Mouse (Mus musculus) kidney, adult 18-20 months (tissue): Measurements from ENCODE around the gene Ptprg.

Experiments used
- DNase-seq: peaks from one replicate; pipeline ENCODE4 v3.0.0; 2021

Gene Ptprg

DNA sequence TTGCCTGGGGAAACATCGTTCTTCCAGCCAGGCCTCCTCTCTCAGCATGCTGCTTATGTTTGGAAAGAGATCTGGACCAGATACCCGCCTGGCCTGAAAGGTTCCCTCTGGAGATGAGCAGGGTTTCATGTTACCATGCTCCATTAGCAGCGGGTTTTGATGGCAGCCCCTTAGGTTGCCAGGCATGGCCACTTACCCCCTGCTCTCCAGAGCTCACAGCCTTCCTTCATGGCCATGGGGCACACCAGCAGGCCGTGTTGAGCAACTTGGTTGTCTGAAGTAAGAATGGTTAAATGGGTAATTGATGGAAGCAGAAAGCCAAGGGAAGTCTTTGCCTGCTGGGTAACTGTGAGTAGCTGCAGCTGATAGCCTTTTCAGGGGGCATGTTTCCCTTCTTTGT lies 274.8 kb downstream of the Ptprg start:
- no peak for DNase-seq

DNA sequence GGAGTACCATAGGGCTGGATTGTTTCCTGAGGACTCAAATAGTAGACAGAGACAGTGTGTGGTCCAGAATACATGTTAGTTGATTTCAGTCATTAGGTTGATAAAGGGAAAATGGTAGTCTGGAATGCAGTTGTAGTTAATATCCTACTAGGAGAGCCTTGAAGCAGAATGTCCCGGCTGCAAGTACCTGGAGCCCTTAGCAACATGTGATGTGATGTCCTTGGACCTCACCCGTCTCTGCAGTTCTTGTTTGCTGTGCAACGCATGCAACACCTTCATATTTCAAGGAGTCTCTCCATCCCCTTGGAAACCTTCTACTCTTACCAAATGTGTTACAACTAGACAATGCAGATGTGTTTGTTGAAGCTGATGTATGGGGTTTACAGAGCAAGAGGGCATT lies 280.3 kb downstream of the Ptprg start:
- DNase-seq = no peak

DNA sequence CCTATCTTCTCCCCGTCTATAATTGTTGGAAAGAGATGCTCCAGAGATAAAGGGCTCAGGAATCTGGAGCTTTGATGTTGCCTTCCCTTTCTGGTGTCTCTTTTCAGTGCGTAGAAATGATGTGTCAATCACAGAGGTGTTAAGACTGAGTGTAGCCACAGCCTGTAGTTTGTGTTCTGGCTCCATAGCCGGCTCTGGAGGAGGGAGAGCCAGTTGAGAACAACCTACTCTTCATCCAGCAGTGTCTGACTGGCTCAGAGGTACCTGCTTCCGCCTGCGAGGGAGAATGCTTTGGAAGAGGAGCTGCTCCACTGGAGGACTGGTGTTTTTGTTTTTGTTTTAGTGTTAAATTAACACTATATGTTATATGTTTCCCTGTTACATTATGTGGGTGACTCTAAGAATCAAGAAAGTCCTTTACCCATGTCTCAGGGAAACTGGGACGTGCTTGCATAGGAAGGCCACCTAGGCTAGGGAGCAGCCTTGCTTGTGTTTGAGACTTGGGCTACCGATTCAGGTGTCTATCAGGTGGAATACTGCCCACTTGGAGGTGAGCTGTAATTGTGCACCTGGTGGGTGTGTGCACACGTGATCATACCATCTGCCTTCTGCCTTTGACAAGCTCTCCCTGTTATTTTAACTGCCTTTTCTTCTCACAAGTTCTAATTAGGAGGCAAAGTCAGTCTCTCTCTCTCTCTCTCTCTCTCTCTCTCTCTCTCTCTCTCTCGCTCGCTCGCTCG lies 282.5 kb downstream of the Ptprg start:
- DNase-seq = no peak

DNA sequence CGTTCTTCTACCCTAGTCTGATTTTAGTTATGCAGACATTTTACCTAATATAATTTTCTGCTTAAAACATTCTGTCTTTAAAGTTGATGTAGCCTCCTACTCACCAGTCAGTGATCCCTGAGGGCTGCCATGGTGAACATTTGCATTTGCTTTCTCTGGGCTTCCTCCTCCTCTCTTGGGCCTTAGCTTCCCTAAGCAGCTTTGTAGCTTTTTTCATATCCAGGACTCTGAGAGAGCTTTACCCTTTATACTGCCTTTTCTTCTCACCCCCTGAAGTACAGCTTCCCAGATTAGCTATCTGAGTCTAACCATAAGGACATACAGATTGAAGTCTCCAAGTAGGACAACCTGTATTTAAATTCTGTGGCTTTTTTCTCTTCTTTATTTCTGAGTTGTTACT lies 284.4 kb downstream of the Ptprg start:
- no peak for DNase-seq

DNA sequence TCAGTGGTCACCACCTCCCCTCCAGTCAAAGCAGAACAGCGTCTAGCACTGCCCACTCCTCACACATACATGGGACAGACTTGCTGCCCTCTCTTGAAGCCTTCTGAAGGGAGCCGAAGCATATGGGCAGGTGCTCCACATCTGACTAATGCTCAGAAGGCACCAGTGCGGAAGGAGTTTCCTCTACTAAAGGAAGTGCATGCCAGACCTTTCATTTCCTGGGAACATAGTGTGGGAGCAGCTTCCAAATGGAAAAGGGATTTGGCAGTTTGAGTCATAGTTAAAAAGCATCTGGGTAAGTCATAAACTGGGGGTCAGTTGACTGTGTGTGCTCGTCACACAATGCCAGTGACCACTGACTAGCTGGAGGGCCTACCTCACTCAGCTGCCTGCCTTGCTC lies 288.3 kb downstream of the Ptprg start:
- DNase-seq = no peak

DNA sequence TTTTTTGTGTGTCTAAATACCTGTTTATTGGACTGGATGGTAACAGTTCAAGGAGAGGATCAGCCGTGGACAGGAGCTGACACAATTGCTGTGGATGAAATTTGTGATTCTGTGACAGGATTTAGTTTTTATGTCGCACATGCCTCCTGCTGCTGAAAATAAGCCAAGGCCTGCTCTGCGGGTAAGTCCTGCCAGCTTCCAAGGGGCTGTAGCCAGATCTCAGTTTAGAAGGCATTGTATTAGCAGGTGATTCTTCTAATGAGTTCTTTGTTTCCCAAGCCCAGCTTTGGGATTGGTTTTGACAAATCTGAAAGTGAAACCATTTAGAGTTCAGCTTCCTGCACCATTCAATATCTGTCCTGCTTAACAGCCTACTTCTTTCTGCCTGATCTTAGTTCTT lies 299.6 kb downstream of the Ptprg start:
- no peak for DNase-seq

DNA sequence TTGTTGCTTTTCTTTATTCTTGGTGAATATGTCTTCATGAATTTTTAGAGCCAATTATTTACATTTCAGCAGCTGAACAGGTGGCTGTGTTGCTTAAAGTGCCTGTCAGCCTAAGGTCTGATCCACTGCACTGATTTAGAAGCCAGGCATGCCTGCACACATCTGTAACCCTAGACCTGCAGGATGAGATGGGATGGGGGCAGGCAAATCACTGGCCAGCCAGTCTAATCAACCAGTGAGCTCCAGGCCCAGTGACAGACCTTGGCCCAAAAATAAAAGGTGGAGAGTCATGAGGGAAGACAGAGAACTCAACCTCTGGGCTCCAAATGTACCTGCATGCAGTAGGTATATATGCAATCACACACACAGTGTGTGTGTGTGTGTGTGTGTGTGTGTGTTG lies 302.2 kb downstream of the Ptprg start:
- DNase-seq = no peak

DNA sequence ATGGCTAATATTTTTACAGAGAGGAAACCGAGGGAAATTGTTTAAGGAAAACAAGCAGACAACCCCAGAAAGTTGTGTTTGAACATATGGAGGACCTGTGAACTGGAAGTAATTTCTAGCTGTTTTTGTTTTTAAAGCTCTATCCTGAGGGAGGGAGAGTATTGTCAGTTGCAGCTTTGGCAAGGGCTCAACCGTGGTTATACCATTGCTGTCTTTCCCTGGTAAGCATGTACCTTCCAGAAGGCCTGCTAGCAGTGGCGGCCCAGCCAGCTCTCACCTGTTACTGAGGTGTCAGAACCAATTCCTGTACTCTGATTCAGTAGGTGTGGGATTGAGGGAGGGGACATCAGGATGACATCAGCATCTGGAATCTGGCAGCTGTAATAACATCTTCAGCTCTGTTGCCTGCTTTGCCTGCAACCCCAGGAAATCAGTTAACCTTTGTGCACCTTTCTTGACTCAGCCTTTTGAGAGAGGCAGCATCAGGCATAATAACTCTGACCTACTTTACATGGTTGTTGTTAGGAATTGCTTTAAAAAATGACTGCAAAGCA lies 304.7 kb downstream of the Ptprg start:
- no peak for DNase-seq

DNA sequence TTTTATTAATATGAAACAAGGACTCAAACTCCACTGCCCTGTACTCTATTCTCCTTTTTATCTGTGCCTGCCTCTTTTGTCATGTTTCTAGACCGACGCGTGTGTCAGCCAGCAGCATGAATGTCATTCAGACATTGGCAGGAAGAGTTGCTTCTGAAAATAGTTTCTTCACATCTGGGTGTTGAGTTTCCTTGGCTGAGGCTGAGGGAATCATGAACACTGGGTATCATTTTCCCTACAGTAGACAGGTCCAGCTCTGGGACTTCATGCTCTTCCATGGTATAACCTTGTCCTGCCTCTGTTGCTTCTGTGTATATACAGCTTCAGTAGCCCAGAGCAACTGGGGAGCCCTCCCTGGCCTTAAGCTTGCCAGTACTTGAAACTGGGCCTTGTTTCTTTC lies 310.0 kb downstream of the Ptprg start:
- DNase-seq = no peak

DNA sequence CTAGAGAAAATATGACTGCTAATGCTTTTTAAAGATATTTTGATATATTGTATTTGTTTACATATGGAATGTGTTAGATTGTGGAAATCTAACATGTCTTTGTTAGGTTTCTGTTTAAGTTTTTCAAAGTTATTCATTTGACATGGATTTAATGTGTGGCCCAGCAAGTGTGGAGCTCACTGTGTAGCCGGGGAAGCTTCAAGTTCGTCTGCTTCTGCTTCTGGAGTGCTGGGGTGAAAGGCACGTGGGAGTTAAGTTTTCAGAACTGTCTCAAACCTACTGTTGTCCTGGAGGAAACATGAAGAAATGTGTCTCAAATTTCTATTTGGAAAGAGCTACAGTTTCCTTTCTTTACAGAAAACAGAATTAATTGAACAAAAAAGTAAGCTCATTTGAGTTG lies 311.5 kb downstream of the Ptprg start:
- no peak for DNase-seq

DNA sequence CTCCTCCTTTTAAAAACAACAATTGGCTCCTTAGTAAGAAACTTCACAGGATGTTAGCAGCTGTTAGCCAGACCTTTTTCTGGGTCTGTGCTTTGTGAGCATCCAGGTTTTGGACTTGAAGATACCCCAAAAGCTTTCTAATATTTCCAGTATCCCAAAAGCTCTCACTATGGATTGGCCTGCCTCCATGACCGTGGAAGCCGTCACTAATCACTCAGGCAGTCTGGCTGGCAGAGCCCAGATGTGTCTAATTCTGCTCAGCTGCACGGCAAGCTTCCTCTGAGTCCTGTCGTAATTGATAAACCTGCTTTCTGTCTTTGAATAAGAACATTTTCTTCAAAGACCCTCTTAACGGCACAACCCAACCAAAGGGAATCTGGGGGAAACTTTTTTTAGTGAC lies 312.0 kb downstream of the Ptprg start:
- DNase-seq = no peak

DNA sequence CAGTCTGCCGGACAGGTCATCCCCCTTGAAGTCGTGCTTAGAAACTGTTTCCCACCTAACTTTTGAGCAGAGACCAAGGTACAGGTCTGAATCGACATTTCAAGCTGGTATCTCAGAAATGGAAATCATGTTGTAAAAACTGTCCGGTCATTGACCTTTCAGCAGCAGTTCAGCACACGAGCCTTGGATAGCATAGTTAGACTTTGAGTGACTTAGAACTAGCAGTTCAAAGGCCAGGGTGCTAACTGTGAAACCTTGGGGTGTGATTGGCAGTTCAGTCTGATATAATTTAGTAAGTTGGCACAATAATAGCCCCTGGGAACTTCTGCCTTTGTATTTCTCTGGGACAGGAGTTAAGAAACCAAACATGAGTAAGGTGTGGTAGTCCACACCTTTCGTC lies 312.5 kb downstream of the Ptprg start:
- DNase-seq = peak; percentile 17

DNA sequence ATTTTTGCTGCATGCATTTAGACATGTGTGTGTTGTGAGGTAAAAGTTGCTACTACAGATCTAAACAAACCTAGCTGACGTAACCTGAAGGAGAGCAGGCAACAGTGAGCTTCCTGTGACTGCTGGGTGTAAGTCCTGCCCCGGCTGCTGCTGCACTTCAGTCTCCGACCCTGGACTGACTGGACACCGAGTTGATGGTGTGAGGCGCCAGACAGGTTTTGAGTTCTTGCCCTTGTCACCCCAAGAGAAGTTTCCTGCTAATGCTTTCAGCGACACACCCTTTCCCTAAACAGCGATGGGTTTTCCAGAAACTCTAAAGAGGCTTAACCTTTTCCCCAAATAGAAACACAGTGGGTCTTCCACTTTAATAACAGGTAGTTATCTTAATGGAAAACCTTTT lies 313.1 kb downstream of the Ptprg start:
- no peak for DNase-seq

DNA sequence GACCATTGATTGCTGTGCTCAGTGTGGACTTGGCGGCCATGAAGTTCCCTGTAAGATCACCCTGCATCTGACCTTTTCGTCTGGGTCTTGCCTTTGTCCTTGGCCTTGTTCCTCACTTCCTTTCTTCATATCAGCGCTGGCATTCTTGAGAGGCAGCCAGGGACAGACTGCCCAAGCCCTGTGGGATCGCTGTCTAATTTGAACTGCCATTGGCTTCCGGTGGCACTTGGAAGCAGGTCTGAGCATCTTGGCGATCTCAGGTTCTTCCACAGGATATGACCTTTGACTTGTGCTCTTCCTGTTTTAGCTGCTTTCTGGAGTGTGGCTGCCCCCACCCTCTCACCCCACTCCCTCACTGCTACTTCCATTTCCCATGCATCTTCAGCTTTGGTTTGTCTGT lies 315.3 kb downstream of the Ptprg start:
- DNase-seq = peak; percentile 45

DNA sequence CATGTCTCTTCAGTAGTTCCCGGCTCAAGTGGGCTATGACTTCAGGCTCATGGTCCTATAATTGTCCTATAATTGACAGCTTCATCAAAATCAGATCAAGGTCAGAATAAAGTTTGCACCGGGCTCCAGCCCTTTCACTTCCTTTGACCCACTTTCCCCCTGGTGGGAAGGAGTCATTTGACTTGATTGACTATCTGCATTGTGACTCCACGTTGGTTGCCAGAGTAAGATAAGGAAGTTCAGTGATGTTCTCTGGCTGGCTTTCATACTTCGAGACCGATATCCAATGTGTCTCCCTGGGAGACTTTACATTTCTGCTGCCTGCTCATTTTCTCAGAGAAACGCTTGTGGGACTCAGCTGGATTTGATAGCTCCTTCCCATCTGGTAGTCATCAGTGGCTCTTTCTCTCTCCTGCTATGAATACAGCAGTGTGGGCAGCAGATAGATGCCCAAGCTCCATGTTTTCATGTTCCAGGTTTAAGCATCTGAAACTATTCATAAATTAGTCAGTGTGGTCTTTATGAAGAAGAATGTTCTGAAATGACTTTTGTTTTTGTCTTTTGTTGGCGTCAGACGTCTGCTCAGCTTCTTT lies 318.5 kb downstream of the Ptprg start:
- DNase-seq = no peak

DNA sequence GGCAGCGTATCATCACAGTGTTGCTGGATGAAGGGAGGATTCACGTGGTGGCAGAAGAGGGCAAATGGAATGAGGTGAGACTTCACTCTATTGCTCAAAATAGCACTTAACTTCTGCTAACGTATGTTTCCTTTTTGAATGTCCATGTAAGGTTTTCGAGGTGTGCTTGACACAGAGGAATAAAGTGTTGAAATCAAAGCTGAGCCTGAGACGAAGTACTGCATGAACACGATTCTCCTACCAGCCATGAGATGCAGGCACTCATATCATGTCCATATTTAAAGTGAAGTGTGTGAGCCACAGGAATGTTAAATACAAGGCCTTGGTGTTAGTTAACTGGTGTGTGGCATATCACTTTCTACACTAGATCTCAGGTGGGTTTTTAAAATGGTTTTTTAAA lies 320.9 kb downstream of the Ptprg start:
- DNase-seq = no peak

DNA sequence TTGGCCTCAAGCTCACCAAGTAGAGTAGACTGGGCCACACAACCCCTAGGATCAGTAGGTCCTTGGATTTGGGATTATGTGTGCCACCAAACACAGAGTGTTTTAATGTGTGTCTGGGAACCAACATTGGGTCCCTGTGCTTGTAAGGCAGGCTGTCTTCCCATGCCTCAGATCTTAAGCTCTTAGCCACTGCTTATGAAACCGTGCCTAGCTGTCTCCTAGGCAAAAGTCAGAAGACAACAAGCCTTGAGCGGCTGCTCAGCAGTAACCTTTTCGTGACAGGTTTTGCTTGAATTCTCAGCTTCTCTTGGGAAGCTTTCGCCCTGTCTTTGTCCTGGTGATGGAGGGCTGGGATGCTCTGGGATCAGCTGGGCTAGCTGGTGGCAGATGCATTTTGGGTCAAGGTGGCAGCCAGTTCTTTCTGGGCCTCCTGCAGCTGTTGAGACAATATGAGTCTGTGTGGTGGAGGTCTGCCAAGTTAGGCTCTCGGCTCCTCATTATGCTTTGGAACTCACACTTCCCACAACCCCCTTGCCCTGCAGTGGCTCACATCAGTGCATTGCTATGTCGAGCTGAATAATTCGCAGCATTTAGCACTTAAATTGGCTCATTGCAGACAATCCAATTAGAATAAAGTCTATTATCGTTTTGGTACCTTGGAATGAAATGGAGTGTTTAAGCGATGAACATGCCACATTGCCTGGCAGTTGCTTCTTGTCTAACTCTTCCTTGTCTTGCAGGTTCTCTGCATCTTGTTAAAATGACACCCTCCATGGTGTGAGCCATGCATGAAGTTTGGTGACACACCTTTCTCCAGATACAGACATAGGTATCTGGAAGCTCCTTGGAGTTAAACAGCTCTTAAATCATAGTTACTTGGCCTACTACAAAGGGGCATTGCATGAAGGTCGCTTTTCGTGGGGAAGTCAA lies 321.9 kb downstream of the Ptprg start:
- no peak for DNase-seq

DNA sequence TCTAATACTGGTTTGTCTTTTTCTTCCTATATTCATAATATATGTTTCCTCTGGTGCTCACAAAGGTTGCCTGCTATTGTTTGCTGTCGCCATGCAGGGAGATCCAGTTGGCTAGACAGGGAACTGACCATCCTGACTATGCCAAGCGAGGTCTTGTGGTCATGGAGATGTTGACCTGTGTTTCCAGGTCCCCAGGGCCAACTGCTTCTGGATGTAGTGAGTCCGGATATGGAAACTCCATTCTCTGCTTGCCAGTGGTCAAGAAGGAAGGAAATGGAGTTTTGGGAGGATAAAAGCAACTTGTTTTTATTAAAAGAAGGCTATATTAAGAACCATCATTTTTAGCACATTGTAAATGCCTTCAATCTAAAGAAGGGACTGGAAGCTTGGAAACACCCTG lies 327.8 kb downstream of the Ptprg start:
- peak; percentile 17 for DNase-seq

DNA sequence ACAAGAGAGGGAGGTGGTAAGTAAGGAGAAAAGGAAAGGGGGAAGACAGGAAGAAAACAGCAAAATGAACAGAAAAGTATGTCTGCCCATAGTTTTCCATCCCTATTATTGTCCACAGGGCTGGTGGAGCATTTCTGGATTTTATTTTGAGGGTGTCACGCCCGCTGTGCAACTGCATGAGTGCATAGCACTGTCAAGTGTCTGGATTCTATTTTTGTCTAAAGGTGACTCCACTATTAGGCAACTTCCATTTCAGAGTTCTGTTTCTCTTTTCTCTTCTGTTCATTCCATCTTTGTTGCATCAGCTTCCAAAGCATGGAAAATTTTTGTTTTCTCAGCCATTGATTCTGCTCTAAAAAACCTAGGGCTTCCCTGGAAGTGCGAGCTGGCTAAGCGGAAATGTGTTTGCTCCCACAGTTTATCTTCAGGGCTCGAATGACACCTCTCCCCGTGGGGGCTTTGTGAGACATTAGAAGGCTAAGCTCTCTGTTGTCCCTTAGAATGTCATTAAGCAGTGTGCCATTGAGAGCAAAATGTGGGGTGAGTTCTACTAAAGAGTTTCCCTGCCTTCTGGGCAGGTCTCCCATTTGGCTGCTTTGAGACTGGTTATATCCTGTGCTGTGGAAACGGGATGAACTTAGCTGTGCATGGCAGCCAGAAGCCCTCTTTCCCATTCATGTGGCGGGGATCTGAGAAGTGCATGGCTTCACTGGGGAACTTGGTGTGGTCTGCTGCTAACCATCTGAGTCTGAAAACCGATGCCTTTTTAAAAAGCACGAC lies 330.0 kb downstream of the Ptprg start:
- DNase-seq = peak; percentile 28

DNA sequence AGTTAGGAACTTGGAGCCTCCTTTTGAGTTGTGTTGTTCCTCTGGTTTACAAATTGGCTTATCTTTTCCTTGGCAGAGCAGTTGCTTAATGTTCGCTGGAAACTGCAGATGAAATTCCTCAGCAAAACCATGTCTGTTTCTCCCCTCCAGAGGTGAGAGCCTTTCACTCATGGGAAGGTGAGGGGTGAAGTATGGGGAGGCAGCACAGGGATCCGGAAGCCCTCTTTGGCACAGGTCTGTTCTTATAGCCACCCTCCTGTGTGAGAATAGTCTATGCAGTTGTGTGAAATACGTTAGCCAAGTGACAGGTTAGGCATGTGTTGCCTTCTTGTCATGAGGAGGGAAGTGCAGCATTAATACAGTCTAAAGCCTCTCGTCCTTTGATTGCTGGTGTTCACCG lies 330.7 kb downstream of the Ptprg start:
- no peak for DNase-seq

DNA sequence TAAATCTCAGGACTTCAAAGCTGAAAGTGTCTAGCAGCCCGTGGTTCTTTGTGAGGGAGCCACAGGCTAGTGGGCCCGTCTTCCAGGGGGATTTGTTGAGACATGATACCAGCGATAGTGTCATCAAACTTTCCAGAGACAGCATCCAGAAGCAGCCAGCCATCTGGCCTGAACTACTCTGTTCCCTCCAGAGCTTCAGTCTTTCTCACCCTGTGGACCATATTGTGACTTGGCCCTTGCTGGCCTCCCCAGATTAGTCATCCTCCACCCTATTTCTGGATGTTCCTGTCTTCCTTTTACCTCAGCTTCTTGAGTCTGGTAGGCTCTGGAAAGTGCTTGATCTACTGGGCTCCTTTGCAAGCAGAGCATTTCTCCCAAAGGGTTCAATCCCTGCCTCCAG lies 333.1 kb downstream of the Ptprg start:
- DNase-seq = no peak

DNA sequence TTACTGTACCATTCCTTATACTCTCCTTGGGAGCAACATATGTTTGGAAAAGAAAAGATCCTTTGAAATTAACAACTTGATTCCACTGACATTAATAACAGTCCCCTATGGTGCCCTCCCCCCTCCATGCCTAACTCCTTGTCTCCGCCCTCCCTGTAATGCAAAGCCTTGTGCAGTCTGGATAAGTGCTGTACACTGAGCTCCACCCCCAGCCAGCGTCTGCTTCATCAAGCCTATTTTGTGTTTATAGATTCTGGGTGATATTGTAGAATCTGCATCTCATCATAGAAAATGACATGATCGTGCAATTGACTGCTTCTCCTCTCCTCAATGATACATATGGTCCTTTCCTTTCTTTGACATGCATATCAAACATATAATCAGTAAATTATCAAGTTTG lies 337.6 kb downstream of the Ptprg start:
- no peak for DNase-seq

DNA sequence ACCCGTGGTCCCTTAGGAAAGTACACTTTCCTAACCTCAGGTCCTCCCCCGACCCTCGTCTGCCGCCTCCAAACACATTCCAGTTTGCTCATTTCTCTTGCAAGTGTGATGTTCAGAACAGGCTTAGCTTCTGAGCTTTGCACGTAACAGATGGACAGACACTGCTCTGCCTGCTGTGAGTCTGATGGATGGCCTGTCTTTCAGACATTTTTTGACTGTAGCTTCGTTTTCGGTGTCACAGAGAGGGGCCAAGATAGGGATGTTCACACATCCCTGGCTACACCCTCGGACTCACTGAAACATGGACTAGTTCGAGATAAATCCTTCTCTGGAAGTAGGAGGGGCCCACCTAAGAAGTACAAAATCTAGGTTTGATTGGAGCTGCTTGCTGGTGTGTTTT lies 339.3 kb downstream of the Ptprg start:
- DNase-seq = no peak
